In genomic region chr10:71348637-71349280, GRCm38 (mm10) we compare ENCODE assay signal across 9 mouse cellular contexts. TPM values are rescaled to one million over a fixed set of nuclear protein-coding genes. Genes with fewer than 3 reads are reported as not detected.
A peak's percentile ranks its signal among the peaks of the same experiment; 100 is the strongest.
DNase-seq lines count a peak whose midpoint lies in the region; ATAC-seq and TF ChIP-seq lines count a peak whose summit lies in the region.
"Had no signal": no experiment of that assay in that cellular context is flagged by ENCODE, and none has a peak within 500 bp of the region (broad histone marks: within the 10 kb centered on the region; RNA-seq: fewer than 3 reads in every experiment).

No protein-coding gene starts in this region.

- no peak for ATAC-seq in embryonic facial prominence, embryonic 14.5 days (ENCODE audit: low read depth)
- peak; percentile 31 for ATAC-seq in intestine, embryonic 16.5 days

- H3K4me2 ChIP-seq in embryonic facial prominence, embryonic 14.5 days (ENCODE audit: low read depth, low read length) = peak overlapping the region; percentile 97
- H3K4me2 ChIP-seq in intestine, embryonic 16.5 days (ENCODE audit: low read depth, low read length) = peak overlapping the region; percentile 72

- no peaks in the 10 kb centered on the region for H3K36me3 ChIP-seq in ES-Bruce4 (ENCODE audit: control insufficient read depth, insufficient read depth, low read length, poor library complexity, severe bottlenecking)
- H3K36me3 ChIP-seq in embryonic facial prominence, embryonic 14.5 days (ENCODE audit: control insufficient read depth, insufficient read depth, low read length) = no peaks in the 10 kb centered on the region
- H3K36me3 ChIP-seq in intestine, embryonic 16.5 days (ENCODE audit: control insufficient read depth, insufficient read depth, low read length) = no peaks in the 10 kb centered on the region
- H3K36me3 ChIP-seq in midbrain, embryonic 10.5 days = peaks cover 35% of the 10 kb centered on the region

- no peak overlapping the region for H3K27ac ChIP-seq in ES-Bruce4 (ENCODE audit: insufficient read depth, low read length)
- 0 out of 2 replicates have a peak overlapping the region, but pooled peaks have one; percentile 75 for H3K27ac ChIP-seq in embryonic facial prominence, embryonic 14.5 days (replicated peaks; ENCODE audit: low read depth, low read length)
- H3K27ac ChIP-seq in intestine, embryonic 16.5 days (ENCODE audit: low read length) = peak overlapping the region; percentile 93
- H3K27ac ChIP-seq in midbrain, embryonic 10.5 days (replicated peaks) = peak overlapping the region; percentile 92

- H3K9me3 ChIP-seq in ES-Bruce4 (replicated peaks; ENCODE audit: control insufficient read depth, insufficient read depth, low read length, poor library complexity, severe bottlenecking) = no peaks in the 10 kb centered on the region
- no peaks in the 10 kb centered on the region for H3K9me3 ChIP-seq in embryonic facial prominence, embryonic 14.5 days (ENCODE audit: control insufficient read depth, low read length)
- no peaks in the 10 kb centered on the region for H3K9me3 ChIP-seq in intestine, embryonic 16.5 days (ENCODE audit: control insufficient read depth, low read length)
- H3K9me3 ChIP-seq in midbrain, embryonic 10.5 days (replicated peaks) = no peaks in the 10 kb centered on the region

- intact Hi-C loops in gastrocnemius, postnatal 36 days (cut with DNase I) = no loop called here

- peak; percentile 39 for DNase-seq in embryo, embryonic 10 days (ENCODE audit: low spot score)
- DNase-seq in embryo, embryonic 9.5 days (ENCODE audit: extremely low spot score) = no peak
- peak; percentile 45 for DNase-seq in embryonic facial prominence, embryonic 14.5 days (ENCODE audit: low spot score)
- DNase-seq in midbrain, embryonic 10.5 days (ENCODE audit: low spot score) = no peak
- DNase-seq in gastrocnemius, postnatal 36 days = no peak
- no peak for DNase-seq in urinary bladder, postnatal 36 days (ENCODE audit: low spot score in 2 of 2)

- H3K27me3 ChIP-seq in ES-Bruce4 (ENCODE audit: control insufficient read depth, insufficient read depth, low read length, poor library complexity, severe bottlenecking) = no peaks in the 10 kb centered on the region
- no peaks in the 10 kb centered on the region for H3K27me3 ChIP-seq in embryonic facial prominence, embryonic 14.5 days (replicated peaks; ENCODE audit: control insufficient read depth, insufficient read depth, low read length)
- H3K27me3 ChIP-seq in intestine, embryonic 16.5 days (replicated peaks; ENCODE audit: control insufficient read depth, insufficient read depth, low read length) = no peaks in the 10 kb centered on the region
- H3K27me3 ChIP-seq in midbrain, embryonic 10.5 days (ENCODE audit: low read depth, poor library complexity, severe bottlenecking) = no peaks in the 10 kb centered on the region
- H3K27me3 ChIP-seq: Patski had no signal

- no peak for TF ChIP-seq CTCF in ES-Bruce4 (IDR thresholded peaks at IDR 0.05; ENCODE audit: low read depth, low read length)

- H3K9ac ChIP-seq in ES-Bruce4 (ENCODE audit: low read depth, poor library complexity, severe bottlenecking) = peak overlapping the region; percentile 93
- H3K9ac ChIP-seq in embryonic facial prominence, embryonic 14.5 days (ENCODE audit: low read depth, low read length) = peak overlapping the region; percentile 85
- H3K9ac ChIP-seq in intestine, embryonic 16.5 days (ENCODE audit: low read depth, low read length) = peak overlapping the region; percentile 92

- TF ChIP-seq POLR2A in ES-Bruce4 (IDR thresholded peaks at IDR 0.05; ENCODE audit: insufficient read depth, low read length) = no peak

- H3K4me1 ChIP-seq in ES-Bruce4 (ENCODE audit: control insufficient read depth, insufficient read depth, low read length) = peaks cover 1% of the 10 kb centered on the region
- H3K4me1 ChIP-seq in embryonic facial prominence, embryonic 14.5 days (ENCODE audit: control insufficient read depth, insufficient read depth, low read length) = peaks cover 24% of the 10 kb centered on the region
- peaks cover 31% of the 10 kb centered on the region for H3K4me1 ChIP-seq in intestine, embryonic 16.5 days (ENCODE audit: control insufficient read depth, insufficient read depth, low read length)
- peaks cover 47% of the 10 kb centered on the region for H3K4me1 ChIP-seq in midbrain, embryonic 10.5 days

- H3K4me3 ChIP-seq in ES-Bruce4 (ENCODE audit: low read depth, low read length) = peak overlapping the region; percentile 81
- peak overlapping the region; percentile 81 for H3K4me3 ChIP-seq in embryonic facial prominence, embryonic 14.5 days (ENCODE audit: low read depth, low read length)
- H3K4me3 ChIP-seq in intestine, embryonic 16.5 days (ENCODE audit: low read length) = peak overlapping the region; percentile 74
- peak overlapping the region; percentile 94 for H3K4me3 ChIP-seq in midbrain, embryonic 10.5 days

- 24% methylated on average over 16 of the region's 16 CpGs for WGBS in embryonic facial prominence, embryonic 14.5 days
- WGBS in intestine, embryonic 16.5 days = 12% methylated on average over 16 of the region's 16 CpGs
- WGBS in midbrain, embryonic 10.5 days = 32% methylated on average over 16 of the region's 16 CpGs

- TF ChIP-seq EP300 in ES-Bruce4 (IDR thresholded peaks at IDR 0.05; ENCODE audit: insufficient read depth, low read depth, low read length) = no peak

RNA-seq across cellular contexts. Expression of gene Ipmk, which starts 1.2 kb away (rescaled TPM):
- polyA plus RNA-seq in ES-Bruce4 (2011; ENCODE audit: insufficient read depth, insufficient read length, low read depth, missing spikeins) = 39.9 and 41.4 TPM in 2 replicates
- polyA plus RNA-seq in embryonic facial prominence, embryonic 14.5 days (2014; fragmentation: Nextera tagmentation; extraction: Ambion mirVana) = 11.9 and 12.3 TPM in 2 replicates
- polyA plus RNA-seq in intestine, embryonic 16.5 days (2015; fragmentation: Nextera tagmentation; extraction: Ambion mirVana) = 25.4 and 32.6 TPM in 2 replicates
- 19.1 and 20.2 TPM in 2 replicates for polyA plus RNA-seq in midbrain, embryonic 10.5 days (2016; fragmentation: Nextera tagmentation; extraction: Ambion mirVana)
- 10 to 100 TPM; 14.8 to 16.9 TPM for total RNA-seq in gastrocnemius, postnatal 36 days (2021)

RNA-seq across cellular contexts. Expression of gene Cisd1, which starts 4.0 kb away (rescaled TPM):
- 78.9 and 90.4 TPM in 2 replicates for polyA plus RNA-seq in ES-Bruce4 (2011; ENCODE audit: insufficient read depth, insufficient read length, low read depth, missing spikeins)
- polyA plus RNA-seq in embryonic facial prominence, embryonic 14.5 days (2014; fragmentation: Nextera tagmentation; extraction: Ambion mirVana) = 89.2 and 99.6 TPM in 2 replicates
- 125 and 134 TPM in 2 replicates for polyA plus RNA-seq in intestine, embryonic 16.5 days (2015; fragmentation: Nextera tagmentation; extraction: Ambion mirVana)
- polyA plus RNA-seq in midbrain, embryonic 10.5 days (2016; fragmentation: Nextera tagmentation; extraction: Ambion mirVana) = 153 and 154 TPM in 2 replicates
- total RNA-seq in gastrocnemius, postnatal 36 days (2021) = 100 to 1,000 TPM; 201 to 223 TPM

Comparison
In these comparisons a context has a peak if more than half of its experiments do, and no peak if none do; other contexts are left out.
1. DNase-seq: peak in embryo, embryonic 10 days (single experiment) and embryonic facial prominence, embryonic 14.5 days (single experiment); none in embryo, embryonic 9.5 days (single experiment), midbrain, embryonic 10.5 days (single experiment), gastrocnemius, postnatal 36 days (0 of 2) and urinary bladder, postnatal 36 days (0 of 2).
2. Peak in every context shown above with its lines, with median percentiles within 50 percentile points of each other: H3K4me3 ChIP-seq and H3K9ac ChIP-seq.